Mouse (Mus musculus): ENCODE results near the gene Mroh2a.
"Not testable (repeated sequence)": the region's sequence is repeated elsewhere in the genome, so short reads cannot be mapped to it uniquely, and the experiment has no call there.

Mroh2a gene

GRCm38 (mm10) chr1:88219054-88219453, 7.7 kb upstream of the Mroh2a start:
- DNase-seq: no peak

GRCm38 (mm10) chr1:88220336-88220735, 6.5 kb upstream of the Mroh2a start:
- DNase-seq: no peak

GRCm38 (mm10) chr1:88222216-88222615, 4.6 kb upstream of the Mroh2a start:
- DNase-seq: no peak

DNA sequence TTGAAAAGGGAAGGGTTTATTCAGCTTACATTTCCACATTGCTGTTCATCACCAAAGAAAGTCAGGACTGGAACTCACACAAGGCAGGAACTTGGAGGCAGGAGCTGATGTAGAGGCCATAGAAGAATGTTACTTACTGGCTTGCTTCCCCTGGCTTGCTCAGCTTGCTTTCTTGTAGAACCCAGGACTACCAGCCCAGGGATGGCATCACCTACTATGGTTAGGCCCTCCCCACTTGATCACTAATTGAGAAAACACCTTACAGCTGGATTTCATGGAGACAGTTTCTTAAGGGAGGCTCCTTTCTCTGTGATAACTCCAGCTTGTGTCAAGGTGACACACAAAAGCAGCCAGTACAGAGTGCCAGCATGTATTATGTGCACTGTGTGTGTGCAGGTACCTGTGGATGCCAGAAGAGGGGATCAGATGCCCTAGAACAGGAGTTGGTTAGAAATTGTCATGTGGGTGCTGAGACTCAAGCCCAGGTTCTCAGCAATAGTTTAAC, 3.7 kb upstream of the Mroh2a start:
- not testable (repeated sequence) for DNase-seq

- DNase-seq: no peak
These were observed 3.2 kb upstream of the Mroh2a start for GRCm38 (mm10) chr1:88223591-88223990.

DNA sequence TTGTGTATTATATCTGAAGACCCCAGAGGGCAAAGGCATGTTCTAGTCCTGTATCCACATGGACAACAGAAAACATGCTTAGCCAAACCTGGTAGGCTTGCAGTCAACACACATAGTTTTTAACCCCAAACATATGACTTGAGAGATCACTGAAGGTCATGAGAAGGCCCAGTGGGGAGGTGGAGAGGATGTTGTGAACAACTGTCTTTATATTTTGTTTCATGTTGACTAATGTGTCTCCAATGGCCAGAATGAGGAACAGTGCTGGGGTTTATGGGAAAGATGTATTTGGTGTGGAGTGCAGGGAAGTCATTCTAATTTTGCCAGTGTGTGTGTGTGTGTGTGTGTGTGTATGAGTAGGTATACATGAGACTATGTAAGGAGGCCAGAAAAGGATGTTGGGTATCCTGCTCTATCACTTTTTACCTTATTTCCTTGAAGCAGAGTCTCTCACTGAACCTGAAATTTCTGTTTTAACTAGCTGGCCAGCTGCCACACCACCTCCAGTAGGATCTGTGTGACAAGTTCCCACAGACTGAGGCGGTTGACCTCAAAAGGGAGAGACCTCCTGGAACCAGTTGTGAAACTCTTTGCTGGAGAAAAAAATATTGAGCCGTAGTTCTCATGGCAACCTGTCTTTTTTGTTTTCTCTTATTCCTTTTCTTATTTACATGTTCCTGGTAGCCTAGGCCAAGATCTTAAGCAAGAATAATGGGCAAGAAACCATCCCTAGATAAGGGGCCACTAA, 2.6 kb upstream of the Mroh2a start:
- no peak for DNase-seq

- not testable (repeated sequence) for DNase-seq
These were observed 1.5 kb upstream of the Mroh2a start for GRCm38 (mm10) chr1:88225301-88225700.

DNA sequence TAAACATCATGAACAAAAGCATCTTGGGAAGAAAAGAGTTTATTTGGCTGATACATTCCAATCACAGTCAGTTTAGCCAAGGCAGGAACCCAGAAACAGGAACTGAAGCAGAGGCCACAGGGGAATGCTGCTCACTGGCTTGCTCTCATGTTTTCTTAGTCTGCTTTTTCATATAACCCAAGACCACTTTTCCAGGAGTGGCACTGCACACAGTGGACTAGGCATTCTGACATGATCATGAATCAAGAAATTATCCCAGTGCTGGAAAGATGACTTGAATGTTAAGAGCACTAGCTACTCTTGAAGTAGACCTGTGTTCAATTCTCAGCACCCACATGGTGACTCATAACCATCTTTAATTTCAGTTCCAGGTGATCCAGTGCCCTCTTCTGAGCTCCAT, 1.0 kb upstream of the Mroh2a start:
- no peak for DNase-seq

DNA sequence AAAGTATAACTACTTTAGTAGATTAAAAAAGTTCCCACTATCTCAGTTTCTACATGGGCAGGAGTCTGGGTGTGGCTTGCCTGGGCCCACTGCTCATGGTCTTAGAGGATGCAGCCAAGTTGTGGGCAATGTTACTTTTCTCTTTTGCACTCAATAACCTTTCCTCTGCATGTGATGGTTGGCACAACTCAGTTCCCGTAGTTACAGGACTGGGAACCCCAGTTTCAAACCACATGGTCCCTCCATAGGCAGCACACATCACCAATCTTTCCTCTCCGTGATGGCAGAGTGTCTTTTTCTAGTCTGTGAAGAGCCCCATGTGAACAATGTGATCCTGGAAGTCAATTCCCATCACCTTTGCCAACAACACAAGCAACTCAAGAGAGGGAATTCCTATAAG, 696 bp downstream of the Mroh2a start:
- DNase-seq: no peak

- no peak for DNase-seq
These were observed 1.3 kb downstream of the Mroh2a start for GRCm38 (mm10) chr1:88228121-88228520.

DNA sequence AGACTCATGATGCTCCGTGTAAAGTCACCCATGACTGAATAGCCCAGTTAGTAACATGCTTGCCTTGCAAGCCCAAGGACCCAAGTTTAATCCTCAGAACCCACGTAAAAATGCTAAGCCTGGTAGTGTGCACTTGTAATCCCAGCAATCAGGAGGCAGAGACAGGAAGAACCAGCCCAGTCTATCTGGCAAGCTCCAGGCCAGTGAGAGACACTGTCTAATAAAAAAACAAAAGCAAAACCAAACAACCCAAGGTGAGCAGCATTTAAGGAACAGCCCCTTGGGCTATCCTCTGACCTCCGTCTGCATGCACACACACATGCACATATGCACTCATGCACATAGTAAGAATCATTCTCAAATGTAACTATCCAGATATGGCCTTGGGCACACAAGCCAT, 2.8 kb downstream of the Mroh2a start:
- DNase-seq: no peak

- DNase-seq: no peak
These were observed 3.2 kb downstream of the Mroh2a start for GRCm38 (mm10) chr1:88229986-88230385.

- DNase-seq: no peak
These were observed 3.6 kb downstream of the Mroh2a start for GRCm38 (mm10) chr1:88230421-88230820.

DNA sequence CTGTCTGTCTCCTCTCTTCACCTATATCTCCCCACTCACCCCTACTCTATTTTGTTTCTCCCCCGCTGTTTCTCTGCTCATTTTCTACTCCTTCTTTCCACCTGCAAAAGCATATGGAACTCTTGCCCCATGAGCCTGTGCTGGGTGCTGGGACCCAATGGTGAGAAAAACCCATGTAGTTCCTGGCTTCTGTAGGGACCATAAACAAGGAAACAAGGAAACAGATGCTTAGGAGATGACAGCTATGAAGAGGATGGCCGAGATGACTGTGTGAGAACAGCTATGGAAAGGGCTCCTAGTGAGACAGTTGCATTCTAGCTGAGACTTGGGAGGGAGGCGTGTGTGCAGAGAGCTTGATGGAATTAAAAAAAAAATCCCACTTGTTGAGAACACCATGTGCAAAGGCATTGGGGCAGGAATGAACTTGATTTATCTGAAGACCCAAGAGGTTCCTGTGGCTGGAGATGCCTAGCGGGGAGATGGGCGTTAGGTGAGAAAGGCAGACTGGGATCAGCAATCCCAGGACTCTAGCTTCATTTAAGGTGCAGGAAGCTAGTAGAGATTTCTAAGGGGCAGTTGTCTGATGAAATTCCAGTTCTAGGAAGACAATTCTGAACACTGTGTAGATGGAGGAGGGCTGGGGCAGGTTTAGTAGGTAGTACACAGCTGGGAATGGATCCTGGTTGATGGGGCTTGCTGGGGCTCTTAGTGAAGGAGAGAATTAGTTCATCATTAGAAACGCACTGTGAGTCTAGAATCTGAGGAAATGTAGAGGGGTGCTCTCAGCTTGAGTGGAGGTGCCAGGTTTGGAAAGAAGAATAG, 4.4 kb downstream of the Mroh2a start:
- no peak for DNase-seq

DNA sequence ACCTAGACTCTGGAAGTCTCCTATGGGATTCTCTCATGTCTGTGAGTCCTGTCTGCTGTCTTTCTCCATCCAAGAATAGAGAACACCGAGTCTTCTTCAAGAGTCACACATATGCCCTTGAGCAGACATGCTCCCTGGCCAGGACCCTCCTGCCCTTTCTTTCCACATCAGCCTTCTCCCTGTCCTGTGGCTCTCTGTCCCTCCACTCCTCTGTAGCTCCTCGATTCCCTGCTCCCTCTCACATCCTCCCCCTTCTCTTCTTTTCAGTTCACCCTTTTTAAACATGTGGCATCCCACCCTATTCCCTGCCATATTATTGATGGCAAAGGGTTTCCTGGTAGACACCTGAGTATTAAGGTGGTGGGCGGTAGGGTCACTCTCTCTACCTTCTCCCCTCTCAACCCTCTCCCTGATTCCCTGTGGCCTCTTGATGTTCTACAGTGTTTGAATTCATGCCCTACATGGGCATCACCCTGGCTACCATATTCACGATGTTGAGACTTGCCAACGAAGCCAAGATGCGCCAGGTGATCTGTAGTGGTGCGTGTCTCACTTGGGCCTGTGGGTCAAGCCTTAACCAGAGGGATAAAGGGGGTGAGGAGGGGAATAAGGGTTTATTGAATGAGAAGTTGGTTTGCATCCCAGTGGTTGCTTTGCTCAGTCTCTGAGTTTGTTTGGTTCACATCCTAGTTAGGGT, 5.2 kb downstream of the Mroh2a start:
- no peak for DNase-seq

DNA sequence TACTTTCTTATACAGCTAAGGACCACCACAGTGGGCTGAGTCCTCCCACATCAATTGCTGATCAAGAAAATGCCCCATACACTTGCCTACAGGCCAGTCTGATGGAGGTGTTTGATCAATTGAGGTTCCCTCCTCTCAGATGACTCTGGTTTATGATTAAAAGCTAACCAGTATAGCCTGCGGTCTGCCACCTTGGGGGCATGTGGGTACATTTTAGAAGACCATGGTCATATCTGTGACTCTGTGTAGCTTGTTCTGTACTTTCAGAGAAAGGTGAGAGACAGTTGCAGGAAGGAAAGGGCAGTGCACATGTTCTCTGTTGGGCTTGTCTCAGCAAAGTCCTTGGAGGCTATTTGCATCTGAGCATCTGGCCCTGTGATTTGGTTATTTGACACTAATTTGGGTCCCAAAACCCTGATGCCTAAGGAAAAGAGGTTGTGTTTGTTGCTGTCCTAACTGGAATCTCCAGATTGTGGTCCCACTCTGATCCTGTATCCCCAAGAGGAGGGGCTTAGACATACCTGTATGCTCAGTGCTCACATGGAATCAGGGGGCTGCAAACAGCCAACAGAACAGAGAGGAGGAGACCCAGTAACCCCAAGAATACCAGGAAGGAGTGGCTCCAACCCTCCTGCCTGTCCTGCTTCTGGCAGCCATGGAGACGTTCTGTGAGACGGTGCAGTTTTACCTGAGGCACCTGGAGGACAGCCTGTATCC, 6.0 kb downstream of the Mroh2a start:
- DNase-seq: no peak

DNA sequence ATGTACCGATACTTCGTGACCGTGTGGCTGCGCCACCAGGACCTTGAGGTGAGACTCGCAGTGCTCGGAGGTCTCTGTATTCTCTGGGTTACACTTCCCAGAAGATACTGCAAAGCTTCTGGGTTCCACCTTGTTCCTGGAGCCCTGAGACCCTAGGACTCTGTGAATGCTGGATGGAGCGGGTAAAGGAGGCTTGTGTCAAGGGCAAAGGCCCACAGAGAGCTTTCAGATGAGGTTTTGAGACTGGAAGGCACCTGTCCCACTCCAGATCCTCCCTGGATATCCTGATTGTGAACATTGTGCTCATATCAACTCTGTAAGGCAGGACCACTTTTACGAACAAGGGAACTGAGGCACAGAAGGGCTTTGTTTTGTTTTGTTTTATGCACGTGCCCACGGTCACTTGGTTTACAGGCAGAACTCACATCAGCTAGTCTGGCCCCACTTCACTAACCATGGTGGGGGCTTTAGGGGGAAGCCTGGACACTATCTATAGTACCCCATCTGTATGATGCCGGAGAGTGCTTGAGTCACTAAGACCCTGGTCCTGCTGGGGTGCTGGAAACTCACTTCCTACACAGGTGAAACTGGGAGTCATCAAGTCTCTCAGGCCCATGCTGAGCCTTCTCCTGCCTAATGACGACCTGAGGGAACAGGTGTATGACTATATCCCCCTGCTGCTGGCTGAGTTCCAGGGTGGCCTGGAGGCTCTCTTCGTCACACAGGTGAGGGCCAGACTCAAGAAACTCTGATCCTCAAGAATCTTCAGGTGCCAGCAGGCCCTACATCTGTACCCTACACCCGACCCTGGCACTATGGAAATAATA, 6.8 kb downstream of the Mroh2a start:
- no peak for DNase-seq

DNA sequence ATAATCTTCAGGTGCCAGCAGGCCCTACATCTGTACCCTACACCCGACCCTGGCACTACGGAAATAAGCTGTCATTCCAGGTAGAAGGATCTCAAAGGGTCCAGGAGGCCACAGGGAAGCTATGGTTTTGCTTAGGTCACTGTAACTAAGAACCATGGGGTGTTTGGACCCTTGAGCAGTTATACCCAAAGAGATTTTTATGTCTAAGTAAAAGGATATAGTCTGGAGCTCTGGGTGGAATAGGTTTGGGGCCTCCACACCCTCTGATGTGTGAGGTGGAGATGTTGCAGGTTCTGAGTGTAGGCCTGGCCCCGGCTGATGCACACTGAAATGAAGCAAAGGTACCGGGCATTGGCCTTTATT, 7.4 kb downstream of the Mroh2a start:
- DNase-seq: no peak

GRCm38 (mm10) chr1:88234646-88235045, 7.9 kb downstream of the Mroh2a start:
- DNase-seq: no peak

DNA sequence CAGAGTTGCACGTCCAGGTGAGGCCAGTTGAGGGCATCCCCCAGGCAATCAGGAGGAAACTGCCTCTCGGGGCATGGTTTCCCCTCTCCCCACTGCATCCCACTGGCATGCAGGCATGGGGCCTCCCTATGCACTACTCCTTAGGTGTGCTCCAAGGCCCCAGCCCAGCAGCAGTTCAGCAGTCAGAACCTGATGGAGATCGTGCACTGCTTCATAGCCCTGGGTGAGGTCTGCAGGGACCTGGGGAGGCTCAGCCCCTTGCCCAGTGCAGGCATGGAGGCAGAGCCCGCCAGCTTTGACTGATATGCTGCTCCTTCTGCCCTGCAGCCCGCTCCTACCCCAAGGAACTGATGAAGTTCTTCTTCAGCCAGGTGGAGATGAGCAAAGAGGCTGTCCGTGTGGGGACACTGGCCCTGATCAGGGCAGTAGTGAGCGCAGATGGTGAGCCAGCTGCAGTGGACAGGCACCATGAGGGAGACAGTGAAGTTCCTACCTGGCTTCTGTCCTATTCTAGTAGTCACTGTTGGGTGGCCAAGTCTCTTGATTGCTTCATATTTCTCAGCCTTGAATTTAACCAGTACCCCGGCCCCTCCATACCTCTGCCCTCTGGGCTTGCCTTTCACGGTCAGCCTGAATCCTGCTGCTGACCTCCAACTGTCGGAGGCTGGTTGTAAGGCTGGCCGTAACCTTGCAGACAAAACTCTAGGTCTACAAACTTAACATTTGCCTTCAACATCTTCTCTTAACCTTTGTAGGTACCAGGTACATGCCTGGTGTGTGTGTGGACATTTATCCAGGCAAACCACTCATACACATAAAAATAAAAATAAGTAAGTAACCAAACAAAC, 8.5 kb downstream of the Mroh2a start:
- DNase-seq: no peak

- DNase-seq: no peak
These were observed 9.2 kb downstream of the Mroh2a start for GRCm38 (mm10) chr1:88235894-88236415.

Measured in retina, postnatal 1 day (tissue).